Mouse (Mus musculus): Measurements from ENCODE around the gene Gnaz. TPM values are rescaled to one million over a fixed set of nuclear protein-coding genes. Genes with fewer than 3 reads are reported as not detected.

The Gnaz gene
- polyA plus RNA-seq, 1 experiment from 2014 or later = 2.2 TPM

GRCm38 (mm10) chr10:75026491-75026890 is 59.5 kb downstream of the Gnaz start:
- WGBS = 63% methylated on average over 8 of the region's 8 CpGs
- no peaks in the 10 kb centered on the region for H3K36me3 ChIP-seq (ENCODE audit: insufficient read depth, low read length)
- no peak overlapping the region for H3K27ac ChIP-seq (ENCODE audit: low read length)
- H3K4me1 ChIP-seq (ENCODE audit: insufficient read depth, low read depth, low read length) = no peaks in the 10 kb centered on the region
- no peak overlapping the region for H3K4me3 ChIP-seq (ENCODE audit: low read depth, low read length)
- no peaks in the 10 kb centered on the region for H3K27me3 ChIP-seq (replicated peaks; ENCODE audit: insufficient read depth, low read length)
- no peaks in the 10 kb centered on the region for H3K9me3 ChIP-seq (ENCODE audit: low read length)
- no peak overlapping the region for H3K4me2 ChIP-seq (replicated peaks; ENCODE audit: low read depth, low read length)
- DNase-seq (ENCODE audit: low spot score) (no peak), ATAC-seq (no peak)
- no peak for TF ChIP-seq EP300 (IDR thresholded peaks at IDR 0.05)
- no peak for TF ChIP-seq CTCF (IDR thresholded peaks at IDR 0.05)
- H3K9ac ChIP-seq (replicated peaks; ENCODE audit: low read depth) = no peak overlapping the region

- Histone ChIP-seq H3K4me2 (replicated peaks; ENCODE audit: low read depth, low read length) (no peak overlapping the region), H3K9me3 (ENCODE audit: low read length) (no peaks in the 10 kb centered on the region), H3K27me3 (replicated peaks; ENCODE audit: insufficient read depth, low read length) (no peaks in the 10 kb centered on the region), H3K27ac (ENCODE audit: low read length) (no peak overlapping the region), H3K4me3 (ENCODE audit: low read depth, low read length) (no peak overlapping the region), H3K36me3 (ENCODE audit: insufficient read depth, low read length) (no peaks in the 10 kb centered on the region), H3K4me1 (ENCODE audit: insufficient read depth, low read depth, low read length) (no peaks in the 10 kb centered on the region), H3K9ac (replicated peaks; ENCODE audit: low read depth) (no peak overlapping the region)
- DNase-seq (ENCODE audit: low spot score) (no peak), ATAC-seq (no peak)
- no peak for TF ChIP-seq CTCF (IDR thresholded peaks at IDR 0.05)
- TF ChIP-seq EP300 (IDR thresholded peaks at IDR 0.05) = no peak
- WGBS = 73% methylated on average over 8 of the region's 8 CpGs
Observed at GRCm38 (mm10) chr10:75028743-75029142, 61.8 kb downstream of the Gnaz start.

- H3K36me3 ChIP-seq (ENCODE audit: insufficient read depth, low read length) = no peaks in the 10 kb centered on the region
- TF ChIP-seq CTCF (IDR thresholded peaks at IDR 0.05) (no peak), EP300 (IDR thresholded peaks at IDR 0.05) (no peak)
Observed at GRCm38 (mm10) chr10:75029677-75030076, 62.7 kb downstream of the Gnaz start.

DNA sequence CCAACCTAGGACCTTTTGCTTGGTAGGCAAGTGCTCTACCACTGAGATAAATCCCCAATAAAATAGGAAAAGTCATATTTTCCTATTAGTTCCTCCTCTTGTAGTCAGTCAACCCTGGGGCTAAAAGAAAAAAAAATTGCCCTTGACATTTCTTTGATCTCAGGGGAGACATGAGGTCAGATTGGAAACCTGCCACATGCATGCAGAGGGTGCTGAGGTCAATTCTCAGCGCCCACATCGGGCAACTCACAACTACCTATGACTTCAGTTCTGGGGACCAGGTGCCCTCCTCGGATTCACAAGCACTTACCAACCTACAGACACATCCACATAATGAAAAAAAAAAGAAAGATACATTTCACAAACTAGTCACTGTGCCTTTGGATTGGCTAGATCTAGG is 63.3 kb downstream of the Gnaz start:
- no peak overlapping the region for H3K4me2 ChIP-seq (replicated peaks; ENCODE audit: low read depth, low read length)
- H3K36me3 ChIP-seq (ENCODE audit: insufficient read depth, low read length) = no peaks in the 10 kb centered on the region
- no peak overlapping the region for H3K9ac ChIP-seq (replicated peaks; ENCODE audit: low read depth)
- no peak for TF ChIP-seq EP300 (IDR thresholded peaks at IDR 0.05)
- TF ChIP-seq CTCF (IDR thresholded peaks at IDR 0.05) = no peak
- DNase-seq (ENCODE audit: low spot score) (no peak), ATAC-seq (no peak)
- WGBS = 75% methylated on average over 3 of the region's 3 CpGs
- no peaks in the 10 kb centered on the region for H3K4me1 ChIP-seq (ENCODE audit: insufficient read depth, low read depth, low read length)
- H3K27ac ChIP-seq (ENCODE audit: low read length) = no peak overlapping the region
- H3K27me3 ChIP-seq (replicated peaks; ENCODE audit: insufficient read depth, low read length) = no peaks in the 10 kb centered on the region
- H3K4me3 ChIP-seq (ENCODE audit: low read depth, low read length) = no peak overlapping the region
- no peaks in the 10 kb centered on the region for H3K9me3 ChIP-seq (ENCODE audit: low read length)

More at GRCm38 (mm10) chr10:75029677-75030076, 62.7 kb downstream of the Gnaz start:
- Histone ChIP-seq H3K4me1 (ENCODE audit: insufficient read depth, low read depth, low read length) (no peaks in the 10 kb centered on the region), H3K4me2 (replicated peaks; ENCODE audit: low read depth, low read length) (no peak overlapping the region), H3K27ac (ENCODE audit: low read length) (no peak overlapping the region), H3K9me3 (ENCODE audit: low read length) (no peaks in the 10 kb centered on the region), H3K9ac (replicated peaks; ENCODE audit: low read depth) (no peak overlapping the region), H3K27me3 (replicated peaks; ENCODE audit: insufficient read depth, low read length) (no peaks in the 10 kb centered on the region), H3K4me3 (ENCODE audit: low read depth, low read length) (no peak overlapping the region)
- ATAC-seq (no peak), DNase-seq (ENCODE audit: low spot score) (no peak)
- 94% methylated on average over 3 of the region's 3 CpGs for WGBS

DNA sequence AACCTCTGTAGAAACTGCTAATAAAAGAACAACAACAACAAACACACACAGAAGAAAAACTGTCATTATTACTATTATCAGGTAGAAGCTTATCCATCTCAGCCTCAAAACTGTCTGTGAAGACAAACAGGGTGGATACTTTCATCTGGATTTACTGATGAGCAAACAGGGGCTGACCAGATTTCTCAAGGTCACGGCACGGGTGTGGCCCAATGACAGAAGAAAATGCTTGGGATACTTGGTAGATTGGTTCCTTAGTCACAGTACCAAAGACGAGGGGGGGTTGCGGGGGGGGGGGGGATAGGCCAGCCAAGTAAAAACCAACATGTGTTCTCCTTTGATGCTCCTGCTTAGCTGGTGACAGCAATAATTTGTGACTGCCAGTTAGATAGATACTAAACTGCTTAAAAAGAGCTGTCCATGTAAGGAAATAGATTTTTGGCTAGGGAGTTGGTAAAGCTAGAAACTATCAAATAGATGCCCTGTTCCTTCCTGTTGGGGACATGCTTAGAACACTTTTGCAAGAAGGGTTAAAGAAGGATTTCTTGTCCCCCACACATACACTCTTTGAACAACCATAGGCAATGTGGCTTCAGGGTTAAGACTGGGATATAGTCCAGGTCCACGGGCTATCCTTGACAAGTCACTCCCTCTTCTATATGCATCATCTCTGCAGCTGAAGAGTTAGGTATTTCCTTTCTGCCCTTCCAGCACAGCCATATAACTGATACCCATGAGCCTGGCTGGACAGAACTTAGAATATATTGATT is 64.6 kb downstream of the Gnaz start:
- WGBS = 55% methylated on average over 5 of the region's 5 CpGs
- Histone ChIP-seq H3K27me3 (replicated peaks; ENCODE audit: insufficient read depth, low read length) (no peaks in the 10 kb centered on the region), H3K4me3 (ENCODE audit: low read depth, low read length) (no peak overlapping the region), H3K4me2 (replicated peaks; ENCODE audit: low read depth, low read length) (no peak overlapping the region), H3K9ac (replicated peaks; ENCODE audit: low read depth) (no peak overlapping the region), H3K27ac (ENCODE audit: low read length) (no peak overlapping the region), H3K36me3 (ENCODE audit: insufficient read depth, low read length) (no peaks in the 10 kb centered on the region), H3K4me1 (ENCODE audit: insufficient read depth, low read depth, low read length) (no peaks in the 10 kb centered on the region), H3K9me3 (ENCODE audit: low read length) (no peaks in the 10 kb centered on the region)
- TF ChIP-seq CTCF (IDR thresholded peaks at IDR 0.05) = no peak
- no peak for TF ChIP-seq EP300 (IDR thresholded peaks at IDR 0.05)
- DNase-seq (ENCODE audit: low spot score) (no peak), ATAC-seq (no peak)

- Histone ChIP-seq H3K36me3 (ENCODE audit: insufficient read depth, low read length) (no peaks in the 10 kb centered on the region), H3K27ac (ENCODE audit: low read length) (no peak within 1 kb of the TSS), H3K9me3 (ENCODE audit: low read length) (no peaks in the 10 kb centered on the region), H3K27me3 (replicated peaks; ENCODE audit: insufficient read depth, low read length) (no peaks in the 10 kb centered on the region), H3K4me3 (ENCODE audit: low read depth, low read length) (no peak within 1 kb of the TSS), H3K4me1 (ENCODE audit: insufficient read depth, low read depth, low read length) (no peaks in the 10 kb centered on the region), H3K4me2 (replicated peaks; ENCODE audit: low read depth, low read length) (no peak within 1 kb of the TSS), H3K9ac (replicated peaks; ENCODE audit: low read depth) (no peak within 1 kb of the TSS)
- no peak for ATAC-seq
- DNase-seq (ENCODE audit: low spot score) = peak; percentile 60
- 33% methylated on average over 10 of the region's 10 CpGs for WGBS
- TF ChIP-seq EP300 (IDR thresholded peaks at IDR 0.05) (no peak), CTCF (IDR thresholded peaks at IDR 0.05) (no peak)
Observed at GRCm38 (mm10) chr10:75032395-75032794, 65.4 kb downstream of the Gnaz start, which contains the start of gene Rsph14. Rsph14 (minus strand) TSS chr10:75032586.

All from lung, postnatal 0 days (tissue).